Mouse (Mus musculus): ENCODE results near the gene Try4. TPM values are rescaled to one million over a fixed set of nuclear protein-coding genes. Genes with fewer than 3 reads are reported as not detected.

The Try4 gene
- not detected in 2 replicates for polyA plus RNA-seq (2015; fragmentation: Nextera tagmentation; extraction: Ambion mirVana)

GRCm38 (mm10) chr6:41301969-41302368 lies at the start of gene Try4:
Try4 (plus strand) TSS chr6:41302269.

GRCm38 (mm10) chr6:41316741-41317140 lies 14.7 kb downstream of the Try4 start, which contains the start of gene Try5:
Try5 (minus strand) TSS chr6:41316841.

GRCm38 (mm10) chr6:41353932-41354331 lies 51.9 kb downstream of the Try4 start, which contains the start of gene Try10:
Try10 (plus strand) TSS chr6:41354105.

Other genes starting within 250 kb of the Try4 start
- 0.53 and 0.70 TPM in 2 replicates for gene Try5, start 14.6 kb downstream of the Try4 start, polyA plus RNA-seq (2015; fragmentation: Nextera tagmentation; extraction: Ambion mirVana)
- gene Try10, start 51.8 kb downstream of the Try4 start, polyA plus RNA-seq (2015; fragmentation: Nextera tagmentation; extraction: Ambion mirVana) = not detected in 2 replicates
- gene Prss3, start 75.4 kb downstream of the Try4 start, polyA plus RNA-seq (2015; fragmentation: Nextera tagmentation; extraction: Ambion mirVana) = not detected in 2 replicates
- not detected in 2 replicates for gene Gm5771, start 90.1 kb downstream of the Try4 start, polyA plus RNA-seq (2015; fragmentation: Nextera tagmentation; extraction: Ambion mirVana)
- not detected in 2 replicates for gene Gm10334, start 143.9 kb downstream of the Try4 start, polyA plus RNA-seq (2015; fragmentation: Nextera tagmentation; extraction: Ambion mirVana)
- not detected in 2 replicates for gene Prss1, start 156.7 kb downstream of the Try4 start, polyA plus RNA-seq (2015; fragmentation: Nextera tagmentation; extraction: Ambion mirVana)
- gene Prss2, start 219.5 kb downstream of the Try4 start, polyA plus RNA-seq (2015; fragmentation: Nextera tagmentation; extraction: Ambion mirVana) = not detected in 2 replicates